Mouse (Mus musculus) G1E (cell line): ENCODE results near the gene Rep15.

Source experiments
- CTCF ChIP-seq: IDR thresholded peaks from 2 replicates; pipeline ENCODE4 v1.5.1; 2012; ENCODE audit warnings: low read depth, low read length, inconsistent platforms, mixed read lengths
- TAL1 ChIP-seq: conservative IDR thresholded peaks from 2 replicates; pipeline ENCODE4 v1.6.1; 2012; ENCODE audit warnings: low read depth, low read length, inconsistent platforms, mixed read lengths

DNA sequence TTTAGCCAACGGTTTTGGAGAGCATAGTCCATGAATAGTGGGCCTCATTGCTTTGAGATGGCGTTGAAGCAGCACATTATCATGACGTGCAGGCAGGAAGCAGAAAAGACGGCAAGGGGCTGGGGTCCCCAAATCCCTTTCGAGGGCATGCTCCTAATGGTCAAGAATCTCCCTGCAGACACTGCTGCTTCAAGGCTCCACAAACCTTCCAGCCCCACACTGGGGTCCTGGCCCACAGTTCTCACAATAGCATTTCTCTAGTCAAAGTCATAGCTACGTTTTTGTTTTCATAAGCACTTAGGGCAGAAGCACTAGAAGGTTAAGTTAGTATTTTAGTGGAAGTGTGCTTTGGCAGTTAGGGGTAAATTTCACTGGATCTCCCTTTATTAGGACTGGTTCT, 36.5 kb upstream of the Rep15 start:
- TF ChIP-seq TAL1 (no peak), CTCF (no peak)
